Mouse (Mus musculus): ENCODE data around the gene Mylk3. TPM values are rescaled to one million over a fixed set of nuclear protein-coding genes. Genes with fewer than 3 reads are reported as not detected.

Gene Mylk3
- polyA plus RNA-seq, 1 experiment from 2014 or later = 24.2 TPM

GRCm38 (mm10) chr8:85430801-85431200 lies 44.7 kb upstream of the Mylk3 start:
- Histone ChIP-seq H3K27ac (ENCODE audit: low read depth) (0 out of 2 replicates have a peak overlapping the region, but pooled peaks have one; percentile 39), H3K36me3 (replicated peaks; ENCODE audit: insufficient read depth, low read length) (0 out of 2 replicates have a peak, but pooled peaks cover under 1% of the 10 kb centered on the region), H3K27me3 (ENCODE audit: insufficient read depth, low read length) (no peaks in the 10 kb centered on the region), H3K9ac (replicated peaks) (0 out of 2 replicates have a peak overlapping the region, but pooled peaks have one; percentile 0), H3K4me2 (ENCODE audit: low read depth, low read length) (peak overlapping the region; percentile 83), H3K9me3 (ENCODE audit: low read length) (no peaks in the 10 kb centered on the region), H3K4me1 (ENCODE audit: insufficient read depth) (peaks cover 38% of the 10 kb centered on the region), H3K4me3 (ENCODE audit: low read depth, low read length) (peak overlapping the region; percentile 78; the same call in 1 of the 2 replicates)
- ATAC-seq = no peak
- WGBS (ENCODE audit: insufficient replicate concordance) = 30% methylated on average over 3 of the region's 3 CpGs
- TF ChIP-seq EP300 (IDR thresholded peaks at IDR 0.05; ENCODE audit: low read depth) = no peak
- TF ChIP-seq CTCF (IDR thresholded peaks at IDR 0.05; ENCODE audit: low read depth) = no peak
- no peak for DNase-seq

DNA sequence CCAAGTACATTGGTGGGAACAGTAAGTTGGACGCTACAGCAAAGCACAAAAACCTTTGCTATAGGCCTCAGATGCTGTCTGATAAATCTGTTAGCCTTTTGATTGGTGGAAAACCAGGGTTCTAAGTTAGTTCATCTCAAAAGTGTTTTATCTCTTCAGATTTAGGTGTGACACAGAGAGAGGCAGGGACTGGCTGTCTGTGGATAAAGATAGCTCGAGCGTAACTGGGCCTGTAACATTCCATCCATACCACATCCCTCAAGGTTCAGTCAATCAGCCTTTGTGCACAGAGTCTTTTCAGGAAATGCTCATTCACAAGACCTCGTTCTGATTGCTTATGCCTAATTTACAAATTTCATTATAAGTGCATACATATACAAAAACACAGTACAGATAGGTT lies 43.1 kb upstream of the Mylk3 start:
- H3K27me3 ChIP-seq (ENCODE audit: insufficient read depth, low read length) = no peaks in the 10 kb centered on the region
- ATAC-seq (no peak), DNase-seq (no peak)
- H3K9me3 ChIP-seq (ENCODE audit: low read length) = no peaks in the 10 kb centered on the region
- peaks cover 45% of the 10 kb centered on the region for H3K4me1 ChIP-seq (ENCODE audit: insufficient read depth)
- no peak for TF ChIP-seq EP300 (IDR thresholded peaks at IDR 0.05; ENCODE audit: low read depth)
- TF ChIP-seq CTCF (IDR thresholded peaks at IDR 0.05; ENCODE audit: low read depth) = no peak
- peak overlapping the region; percentile 7 for H3K4me2 ChIP-seq (ENCODE audit: low read depth, low read length)
- H3K4me3 ChIP-seq (ENCODE audit: low read depth, low read length) = no peak overlapping the region
- no peak overlapping the region for H3K9ac ChIP-seq (replicated peaks)
- H3K36me3 ChIP-seq (replicated peaks; ENCODE audit: insufficient read depth, low read length) = peaks cover 7% of the 10 kb centered on the region; the same call in 1 of the 2 replicates
- WGBS (ENCODE audit: insufficient replicate concordance) = 34% methylated on average over 4 of the region's 4 CpGs
- no peak overlapping the region for H3K27ac ChIP-seq (ENCODE audit: low read depth)

DNA sequence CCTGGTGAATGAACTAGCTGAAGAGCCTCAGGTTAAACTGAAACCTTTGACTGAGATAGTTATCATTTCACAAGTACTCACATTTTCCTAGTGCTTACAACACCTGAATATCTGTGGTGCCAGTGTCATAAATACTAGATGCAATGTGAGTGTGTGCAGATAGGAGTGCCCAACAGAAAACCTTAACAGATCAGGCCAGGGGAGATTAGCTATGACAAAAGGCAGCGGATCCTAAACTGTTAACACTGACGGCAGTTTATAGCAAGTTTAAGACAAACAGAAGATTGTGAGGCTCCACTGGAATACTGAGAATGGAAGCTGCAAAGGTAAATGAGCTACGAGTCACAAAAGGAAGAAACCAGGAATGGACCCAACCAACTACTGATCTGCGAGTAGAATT lies 40.9 kb upstream of the Mylk3 start:
- peaks cover 36% of the 10 kb centered on the region for H3K4me1 ChIP-seq (ENCODE audit: insufficient read depth)
- no peak overlapping the region for H3K4me3 ChIP-seq (ENCODE audit: low read depth, low read length)
- H3K9ac ChIP-seq (replicated peaks) = no peak overlapping the region
- DNase-seq (no peak), ATAC-seq (no peak)
- no peaks in the 10 kb centered on the region for H3K27me3 ChIP-seq (ENCODE audit: insufficient read depth, low read length)
- peaks cover 7% of the 10 kb centered on the region; the same call in 1 of the 2 replicates for H3K36me3 ChIP-seq (replicated peaks; ENCODE audit: insufficient read depth, low read length)
- H3K4me2 ChIP-seq (ENCODE audit: low read depth, low read length) = no peak overlapping the region
- no peak overlapping the region for H3K27ac ChIP-seq (ENCODE audit: low read depth)
- TF ChIP-seq CTCF (IDR thresholded peaks at IDR 0.05; ENCODE audit: low read depth) = no peak; the same call in 1 of the 2 replicates
- TF ChIP-seq EP300 (IDR thresholded peaks at IDR 0.05; ENCODE audit: low read depth) = 0 out of 2 replicates have a peak, but pooled peaks have one; percentile 22
- WGBS (ENCODE audit: insufficient replicate concordance) = 45% methylated on average over 4 of the region's 4 CpGs
- H3K9me3 ChIP-seq (ENCODE audit: low read length) = no peaks in the 10 kb centered on the region

DNA sequence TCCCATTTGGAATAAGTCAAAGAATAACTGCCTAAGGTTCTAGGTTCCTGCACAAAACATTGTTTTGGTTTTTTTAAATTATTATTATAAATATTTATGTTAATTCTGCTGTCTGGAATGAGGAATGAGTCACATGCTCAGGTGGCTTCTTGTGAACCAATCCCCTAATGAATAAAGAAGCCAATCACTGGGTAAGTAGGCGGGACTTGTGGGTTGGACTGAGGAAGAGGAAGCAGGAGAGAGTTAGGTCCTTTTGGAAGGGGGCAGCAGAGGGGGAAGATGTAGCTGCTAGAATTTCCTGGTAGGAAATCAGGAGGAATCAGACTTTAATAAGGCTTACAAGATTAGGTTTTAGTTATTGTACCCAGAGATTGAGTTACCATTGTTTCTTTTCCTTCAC lies 35.2 kb upstream of the Mylk3 start:
- H3K9ac ChIP-seq (replicated peaks) = no peak overlapping the region
- no peak overlapping the region for H3K27ac ChIP-seq (ENCODE audit: low read depth)
- ATAC-seq = no peak
- H3K27me3 ChIP-seq (ENCODE audit: insufficient read depth, low read length) = no peaks in the 10 kb centered on the region
- TF ChIP-seq CTCF (IDR thresholded peaks at IDR 0.05; ENCODE audit: low read depth) (no peak), EP300 (IDR thresholded peaks at IDR 0.05; ENCODE audit: low read depth) (no peak)
- peaks cover 7% of the 10 kb centered on the region; the same call in 1 of the 2 replicates for H3K36me3 ChIP-seq (replicated peaks; ENCODE audit: insufficient read depth, low read length)
- H3K4me3 ChIP-seq (ENCODE audit: low read depth, low read length) = no peak overlapping the region
- H3K4me1 ChIP-seq (ENCODE audit: insufficient read depth) = peaks cover 10% of the 10 kb centered on the region
- no peak for DNase-seq
- no peak overlapping the region for H3K4me2 ChIP-seq (ENCODE audit: low read depth, low read length)
- 95% methylated on average over 1 of the region's 1 CpGs for WGBS (ENCODE audit: insufficient replicate concordance)
- H3K9me3 ChIP-seq (ENCODE audit: low read length) = no peaks in the 10 kb centered on the region

- no peak for DNase-seq
- Histone ChIP-seq H3K4me3 (ENCODE audit: low read depth, low read length) (no peak overlapping the region), H3K9ac (replicated peaks) (no peak overlapping the region), H3K36me3 (replicated peaks; ENCODE audit: insufficient read depth, low read length) (peaks cover 3% of the 10 kb centered on the region; the same call in 1 of the 2 replicates), H3K27me3 (ENCODE audit: insufficient read depth, low read length) (no peaks in the 10 kb centered on the region), H3K4me2 (ENCODE audit: low read depth, low read length) (peak overlapping the region; percentile 35; the same call in 1 of the 2 replicates), H3K27ac (ENCODE audit: low read depth) (0 out of 2 replicates have a peak overlapping the region, but pooled peaks have one; percentile 16), H3K9me3 (ENCODE audit: low read length) (no peaks in the 10 kb centered on the region), H3K4me1 (ENCODE audit: insufficient read depth) (peaks cover 8% of the 10 kb centered on the region)
- WGBS (ENCODE audit: insufficient replicate concordance) = 66% methylated on average over 3 of the region's 3 CpGs
- TF ChIP-seq EP300 (IDR thresholded peaks at IDR 0.05; ENCODE audit: low read depth) (no peak), CTCF (IDR thresholded peaks at IDR 0.05; ENCODE audit: low read depth) (no peak)
- no peak for ATAC-seq
Measured at GRCm38 (mm10) chr8:85408526-85408925, 22.4 kb upstream of the Mylk3 start.

DNA sequence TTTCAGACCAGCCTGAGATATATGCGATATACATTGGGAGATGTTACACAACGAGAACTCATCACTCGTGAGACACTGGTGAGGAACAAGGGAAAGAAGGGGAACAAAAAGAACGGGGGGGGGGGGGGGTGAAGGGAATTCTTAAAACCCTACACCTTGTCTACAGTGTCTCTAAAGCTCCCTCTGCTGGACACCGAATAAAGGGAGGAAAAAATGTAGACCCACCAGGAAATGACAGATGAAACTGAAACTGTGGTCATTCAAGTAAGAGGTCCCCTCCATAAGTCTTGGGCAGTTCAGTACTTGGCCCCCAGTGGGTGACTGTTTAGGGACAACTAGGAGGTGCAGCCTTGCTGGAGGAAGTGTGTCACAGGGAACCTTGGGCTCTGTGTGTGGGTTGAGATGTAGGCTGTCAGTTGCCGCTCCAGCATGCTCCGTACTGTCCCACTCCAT lies 21.9 kb upstream of the Mylk3 start:
- no peak overlapping the region for H3K9ac ChIP-seq (replicated peaks)
- ATAC-seq (peak; percentile 27; the same call in 1 of the 2 replicates), DNase-seq (peak; percentile 39)
- peak overlapping the region; percentile 35; the same call in 1 of the 2 replicates for H3K4me2 ChIP-seq (ENCODE audit: low read depth, low read length)
- H3K4me1 ChIP-seq (ENCODE audit: insufficient read depth) = peaks cover 8% of the 10 kb centered on the region
- 48% methylated on average over 7 of the region's 7 CpGs for WGBS (ENCODE audit: insufficient replicate concordance)
- peaks cover 3% of the 10 kb centered on the region; the same call in 1 of the 2 replicates for H3K36me3 ChIP-seq (replicated peaks; ENCODE audit: insufficient read depth, low read length)
- no peak overlapping the region for H3K4me3 ChIP-seq (ENCODE audit: low read depth, low read length)
- no peaks in the 10 kb centered on the region for H3K27me3 ChIP-seq (ENCODE audit: insufficient read depth, low read length)
- no peak for TF ChIP-seq EP300 (IDR thresholded peaks at IDR 0.05; ENCODE audit: low read depth)
- TF ChIP-seq CTCF (IDR thresholded peaks at IDR 0.05; ENCODE audit: low read depth) = peak; percentile 68
- no peaks in the 10 kb centered on the region for H3K9me3 ChIP-seq (ENCODE audit: low read length)
- 0 out of 2 replicates have a peak overlapping the region, but pooled peaks have one; percentile 16 for H3K27ac ChIP-seq (ENCODE audit: low read depth)
